Mouse (Mus musculus) C2C12 (cell line): ENCODE results near the gene Ager. TPM values are rescaled to one million over a fixed set of nuclear protein-coding genes. Genes with fewer than 3 reads are reported as not detected.

Experiments used
- H3K27me3 ChIP-seq: one replicate; pipeline ENCODE4 v1.6.1; 2011; ENCODE audit not compliant: control insufficient read depth, insufficient read depth, insufficient read length
- H3K36me3 ChIP-seq: one replicate; pipeline ENCODE4 v1.6.1; 2011; ENCODE audit not compliant: control insufficient read depth, insufficient read depth
- H3K4me3 ChIP-seq: one replicate; pipeline ENCODE4 v1.5.1; 2011; ENCODE audit warnings: mild to moderate bottlenecking, control low read depth; ENCODE audit not compliant: poor library complexity, insufficient read depth, severe bottlenecking
- H3K79me2 ChIP-seq: one replicate; pipeline ENCODE4 v1.6.1; 2011; ENCODE audit not compliant: control insufficient read depth, insufficient read depth
- H3K79me3 ChIP-seq: one replicate; pipeline ENCODE4 v1.6.1; 2011; ENCODE audit warnings: low read depth, control low read depth
- H3ac ChIP-seq: one replicate; pipeline ENCODE3; 2011; ENCODE audit warnings: low read depth; ENCODE audit not compliant: control insufficient read depth, insufficient read length
- CEBPB ChIP-seq: IDR thresholded peaks from one replicate; pipeline ENCODE4 v1.6.1; 2011; ENCODE audit warnings: low read depth, mild to moderate bottlenecking, control low read depth, moderate library complexity
- CTCF ChIP-seq: IDR thresholded peaks from one replicate; pipeline ENCODE4 v1.5.1; 2011; ENCODE audit not compliant: control insufficient read depth, insufficient read depth, insufficient read length
- FOSL1 ChIP-seq: IDR thresholded peaks from one replicate; pipeline ENCODE4 v1.8.0; 2011; ENCODE audit warnings: mild to moderate bottlenecking, low read length; ENCODE audit not compliant: poor library complexity, insufficient read depth, severe bottlenecking
- MAX ChIP-seq: IDR thresholded peaks from one replicate; pipeline ENCODE4 v1.6.1; 2011; ENCODE audit warnings: mild to moderate bottlenecking, control low read depth
- MYOD1 ChIP-seq: IDR thresholded peaks from one replicate; pipeline ENCODE4 v1.6.1; 2011; ENCODE audit warnings: low read depth; ENCODE audit not compliant: control insufficient read depth, insufficient read length
- MYOG ChIP-seq: IDR thresholded peaks from one replicate; pipeline ENCODE4 v1.6.1; 2011; ENCODE audit not compliant: control insufficient read depth, insufficient read length; ENCODE audit errors: extremely low read depth
- USF1 ChIP-seq: IDR thresholded peaks from one replicate; pipeline ENCODE4 v1.6.1; 2011; ENCODE audit warnings: low read depth, mild to moderate bottlenecking, control low read depth, moderate library complexity
- polyA plus RNA-seq: library from polyadenylated mRNA; unstranded; fragments of >200 nt; fragmentation: generic; extraction: Trizol; gene quantifications from one replicate; pipeline ENCODE4 v1.2.1, GENCODE M21; 2012; ENCODE audit warnings: missing spikeins

The Ager gene
- polyA plus RNA-seq, 1 experiment: 0.30 TPM

DNA sequence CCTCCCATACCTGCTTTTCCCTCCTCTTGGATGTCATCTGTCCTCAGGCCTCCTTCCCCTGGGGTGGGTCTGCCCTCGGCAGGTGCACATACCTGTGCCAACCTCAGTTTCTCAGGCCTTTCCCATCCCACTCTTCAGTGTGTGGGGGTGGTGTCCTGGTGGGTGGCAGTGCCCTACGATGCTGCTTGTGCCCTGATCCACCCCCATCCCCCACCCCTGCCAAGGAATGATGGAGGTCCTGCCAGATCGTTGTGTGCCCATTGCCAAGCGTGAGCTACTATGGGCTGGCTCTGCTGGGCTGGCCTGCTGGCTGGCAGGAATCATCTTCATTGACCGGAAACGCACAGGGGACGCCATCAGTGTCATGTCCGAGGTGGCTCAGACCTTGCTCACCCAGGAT lies 13.4 kb downstream of the Ager start:
- no peak overlapping the region for H3ac ChIP-seq
- no peaks in the 10 kb centered on the region for H3K27me3 ChIP-seq
- no peak for TF ChIP-seq USF1
- no peak for TF ChIP-seq MYOG
- no peak for TF ChIP-seq MYOD1
- TF ChIP-seq CTCF: no peak
- TF ChIP-seq CEBPB: no peak
- no peak for TF ChIP-seq FOSL1
- TF ChIP-seq MAX: no peak
- peaks cover 39% of the 10 kb centered on the region for H3K79me2 ChIP-seq
- H3K4me3 ChIP-seq: no peak overlapping the region
- peaks cover 12% of the 10 kb centered on the region for H3K36me3 ChIP-seq
- H3K79me3 ChIP-seq: peaks cover 23% of the 10 kb centered on the region

DNA sequence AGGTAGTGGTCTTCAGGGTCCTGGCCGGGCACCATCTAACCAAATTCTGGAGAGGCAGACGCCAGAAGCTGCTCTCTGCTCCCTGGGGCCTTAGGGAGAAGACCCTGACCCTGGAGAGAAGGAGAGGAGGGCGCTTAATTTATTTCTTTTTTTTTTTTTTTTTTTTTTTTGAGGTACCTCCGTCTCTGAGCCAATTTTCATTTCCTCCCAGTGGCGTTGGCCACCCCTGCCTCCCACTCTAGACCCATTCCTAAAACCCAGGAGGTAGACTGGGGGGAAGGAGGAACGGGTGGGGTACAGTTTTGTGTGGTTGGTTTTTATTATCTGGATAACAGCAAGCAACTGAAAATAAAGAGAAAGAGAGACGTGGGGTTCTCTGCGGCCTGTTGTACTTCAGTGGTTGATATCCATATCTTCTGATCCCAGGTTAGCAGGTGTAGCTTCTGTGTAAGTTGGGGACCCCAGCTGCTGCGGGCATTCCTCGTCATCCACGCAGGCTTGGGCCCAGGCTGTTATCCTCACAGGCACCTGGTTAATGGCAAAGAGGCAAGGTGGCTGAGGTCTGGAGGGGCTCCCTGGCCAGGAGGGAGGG lies 15.5 kb downstream of the Ager start:
- Histone ChIP-seq H3K79me2 (peaks cover 18% of the 10 kb centered on the region), H3K36me3 (peaks cover 12% of the 10 kb centered on the region), H3K79me3 (peaks cover 4% of the 10 kb centered on the region), H3ac (no peak overlapping the region), H3K4me3 (no peak overlapping the region), H3K27me3 (no peaks in the 10 kb centered on the region)
- TF ChIP-seq MAX (no peak), CEBPB (no peak), MYOG (no peak), MYOD1 (no peak), FOSL1 (no peak), USF1 (no peak), CTCF (no peak)

DNA sequence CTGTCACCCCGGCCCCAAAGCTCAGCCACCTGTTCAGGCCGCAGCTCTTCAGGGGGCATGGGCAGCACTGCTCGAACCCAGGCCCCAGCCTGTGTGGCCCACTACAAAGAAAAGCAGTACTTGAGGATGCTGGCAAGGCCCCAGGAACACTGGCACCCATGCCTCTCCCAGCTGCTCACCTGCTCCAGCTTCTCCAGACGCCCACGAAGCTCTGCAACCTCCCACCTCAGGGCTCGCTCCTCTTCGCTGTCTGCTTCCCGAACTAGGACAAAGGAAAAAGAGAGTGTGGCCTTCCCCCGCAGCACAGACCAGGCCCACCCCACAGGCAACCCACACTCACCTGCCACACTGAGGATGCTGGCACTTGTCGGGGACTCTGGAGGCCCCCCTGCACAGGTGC lies 16.2 kb downstream of the Ager start:
- TF ChIP-seq MYOG (no peak), MAX (no peak), FOSL1 (no peak), CTCF (no peak), USF1 (no peak), MYOD1 (no peak), CEBPB (no peak)
- peaks cover 12% of the 10 kb centered on the region for H3K36me3 ChIP-seq
- H3ac ChIP-seq: no peak overlapping the region
- H3K79me2 ChIP-seq: peaks cover 12% of the 10 kb centered on the region
- H3K79me3 ChIP-seq: peaks cover 3% of the 10 kb centered on the region
- no peak overlapping the region for H3K4me3 ChIP-seq
- H3K27me3 ChIP-seq: no peaks in the 10 kb centered on the region

DNA sequence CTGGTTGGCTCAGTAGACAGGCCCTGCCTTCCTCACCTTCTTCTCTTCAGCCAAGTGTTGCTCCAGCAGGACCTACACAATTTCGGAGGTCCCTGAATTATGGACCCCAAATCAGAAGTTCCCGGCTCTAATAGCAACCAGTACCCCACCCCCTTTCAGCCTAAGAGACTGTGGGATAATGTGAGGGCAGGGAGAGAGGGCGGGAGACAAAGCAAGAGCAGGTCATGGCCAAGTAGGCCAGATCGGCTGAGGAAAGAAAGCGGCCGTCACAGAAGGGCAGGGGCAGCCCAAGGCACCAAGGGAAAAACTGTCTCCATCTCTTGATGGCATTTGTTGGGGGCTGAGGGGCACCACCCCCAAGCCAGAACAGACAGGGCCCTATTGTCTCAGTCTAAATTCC lies 18.2 kb downstream of the Ager start, which contains the start of gene Egfl8:
Gene Egfl8 (minus strand): TSS at position 101 of the 400 bp plus-strand sequence.
- Histone ChIP-seq H3K79me2 (no peaks in the 10 kb centered on the region), H3ac (no peak within 1 kb of the TSS), H3K4me3 (no peak within 1 kb of the TSS), H3K36me3 (peaks cover 7% of the 10 kb centered on the region), H3K27me3 (no peaks in the 10 kb centered on the region), H3K79me3 (no peaks in the 10 kb centered on the region)
- TF ChIP-seq MYOG (no peak), MAX (no peak)

DNA sequence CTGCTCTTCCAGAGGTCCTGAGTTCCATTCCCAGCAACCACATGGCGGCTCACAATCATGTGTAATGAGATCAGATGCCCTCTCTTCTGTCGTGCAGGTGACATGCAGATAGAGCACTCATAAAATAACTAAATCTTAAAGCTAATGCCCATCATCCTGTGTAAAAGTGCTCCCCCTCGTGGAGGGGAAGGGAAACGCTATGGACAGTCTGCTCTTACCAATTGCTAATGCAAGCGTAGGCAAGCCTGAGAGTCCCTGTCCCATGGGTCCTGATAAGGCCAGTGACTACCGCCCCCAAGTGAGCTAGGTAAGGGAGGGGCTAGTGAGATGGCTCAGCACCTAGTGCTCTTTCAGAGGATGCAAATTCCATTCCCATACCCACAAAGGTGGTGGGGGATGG lies 21.3 kb downstream of the Ager start:
- H3K27me3 ChIP-seq: no peaks in the 10 kb centered on the region
- no peak overlapping the region for H3ac ChIP-seq
- H3K4me3 ChIP-seq: no peak overlapping the region
- TF ChIP-seq USF1 (no peak), CTCF (peak; percentile 56), CEBPB (no peak), MYOG (no peak)
- H3K36me3 ChIP-seq: no peaks in the 10 kb centered on the region
- no peaks in the 10 kb centered on the region for H3K79me3 ChIP-seq
- no peaks in the 10 kb centered on the region for H3K79me2 ChIP-seq

DNA sequence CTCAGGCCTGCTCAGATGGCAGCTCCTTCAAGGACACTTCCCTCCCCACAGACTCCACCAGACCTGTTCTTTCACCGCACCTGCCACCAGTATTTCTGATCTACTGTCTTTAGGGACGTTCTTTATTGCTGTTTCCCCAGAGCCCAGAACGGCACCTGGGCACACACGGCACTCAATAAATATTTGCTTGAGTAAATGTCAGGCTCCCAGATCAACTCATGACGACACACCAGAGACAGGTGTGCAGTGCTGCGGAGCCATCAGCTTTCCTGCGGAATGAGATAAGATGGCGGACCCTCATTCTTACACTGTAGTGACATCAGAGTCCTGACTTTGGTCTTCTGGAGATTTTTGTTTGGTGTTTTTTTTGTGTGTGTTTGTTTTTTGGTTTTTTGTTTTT lies 23.3 kb downstream of the Ager start:
- H3K27me3 ChIP-seq: no peaks in the 10 kb centered on the region
- H3K36me3 ChIP-seq: no peaks in the 10 kb centered on the region
- no peaks in the 10 kb centered on the region for H3K79me2 ChIP-seq
- H3ac ChIP-seq: no peak overlapping the region
- no peak overlapping the region for H3K4me3 ChIP-seq
- no peaks in the 10 kb centered on the region for H3K79me3 ChIP-seq
- TF ChIP-seq MYOG (no peak), CTCF (no peak), CEBPB (no peak), MAX (no peak), FOSL1 (no peak), MYOD1 (no peak), USF1 (no peak)
